Mouse (Mus musculus): ENCODE measurements around the gene Eva1b. TPM values are rescaled to one million over a fixed set of nuclear protein-coding genes. Genes with fewer than 3 reads are reported as not detected.
A peak's percentile ranks its signal among the peaks of the same experiment; 100 is the strongest.

The Eva1b gene
- 12.5 and 14.0 TPM in 2 replicates for polyA plus RNA-seq (2015; fragmentation: Nextera tagmentation; extraction: Ambion mirVana)

DNA sequence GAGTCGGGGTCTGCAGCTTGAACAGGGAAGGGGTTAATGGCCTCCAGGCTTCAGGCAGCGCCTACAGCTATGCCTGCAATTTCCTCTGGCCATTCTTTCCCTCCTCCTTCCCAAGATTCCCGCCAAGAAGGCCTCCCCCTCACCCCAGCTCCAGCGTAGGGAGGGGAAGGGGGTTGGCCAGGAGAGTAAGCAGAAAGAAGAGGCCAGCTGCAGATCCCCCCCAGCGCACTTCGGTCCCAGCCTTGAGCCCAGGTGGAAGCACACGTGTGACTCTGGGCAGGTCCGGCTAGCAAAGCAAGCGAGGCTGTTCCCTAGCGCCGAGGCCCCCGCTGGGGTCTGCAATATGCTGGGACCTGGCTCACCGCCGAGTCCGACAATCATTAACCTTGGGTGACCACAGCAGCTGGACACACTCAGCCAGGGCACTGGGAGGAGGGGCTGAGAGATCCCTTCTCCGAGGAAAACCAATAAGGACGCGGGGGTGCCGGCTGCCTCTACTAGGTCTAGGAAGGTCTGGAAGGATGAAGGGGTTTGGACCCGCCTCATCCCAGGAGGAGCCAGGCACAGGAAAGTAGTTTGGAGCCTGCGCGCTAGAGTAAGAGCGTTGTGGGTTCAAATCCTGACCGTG is at the start of gene Eva1b:
Gene Eva1b (plus strand): TSS at position 212 of the 628 bp plus-strand sequence.
- H3K4me2 ChIP-seq, result peak within 1 kb of the TSS; percentile 65
- H3K9ac ChIP-seq, result peak within 1 kb of the TSS; percentile 32; the same call in 1 of the 2 replicates
- H3K27ac ChIP-seq (replicated peaks), result peak within 1 kb of the TSS; percentile 56
- peak; percentile 67 for ATAC-seq (ENCODE audit: insufficient read depth)
- WGBS (ENCODE audit: insufficient replicate concordance), result 26% methylated on average over 24 of the region's 24 CpGs
- H3K36me3 ChIP-seq (replicated peaks), result no peaks in the 10 kb centered on the region
- H3K27me3 ChIP-seq, result peaks cover 57% of the 10 kb centered on the region
- H3K4me3 ChIP-seq (replicated peaks), result peak within 1 kb of the TSS; percentile 56
- H3K4me1 ChIP-seq (replicated peaks), result peaks cover 26% of the 10 kb centered on the region
- H3K9me3 ChIP-seq (replicated peaks), result no peaks in the 10 kb centered on the region

DNA sequence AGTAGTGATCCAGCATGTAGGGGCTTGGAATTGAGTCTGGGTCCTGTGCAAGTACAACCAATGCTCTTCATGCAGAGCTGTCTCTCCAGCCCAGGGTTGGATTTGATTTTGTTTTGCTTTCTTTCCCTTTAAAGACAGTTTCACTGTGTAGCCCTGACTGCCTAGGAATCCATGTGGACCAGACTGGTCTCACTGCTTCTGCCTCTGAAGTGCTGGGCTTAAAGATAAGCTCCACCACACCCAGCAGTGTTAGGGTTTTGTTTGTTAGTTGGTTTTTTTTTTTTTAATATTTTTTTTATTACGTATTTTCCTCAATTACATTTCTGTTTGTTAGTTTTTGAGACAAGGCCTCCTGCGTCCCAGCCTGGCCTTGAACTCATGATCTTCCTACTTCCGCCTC is 48.2 kb upstream of the Eva1b start:
- H3K27ac ChIP-seq (replicated peaks), result peak overlapping the region; percentile 99
- peak overlapping the region; percentile 12; the same call in 1 of the 2 replicates for H3K9ac ChIP-seq
- 39% methylated on average over 3 of the region's 3 CpGs for WGBS (ENCODE audit: insufficient replicate concordance)
- peaks cover 11% of the 10 kb centered on the region for H3K36me3 ChIP-seq (replicated peaks)
- peak overlapping the region; percentile 46 for H3K4me2 ChIP-seq
- H3K9me3 ChIP-seq (replicated peaks), result no peaks in the 10 kb centered on the region
- peaks cover 71% of the 10 kb centered on the region for H3K4me1 ChIP-seq (replicated peaks)
- no peak overlapping the region for H3K4me3 ChIP-seq (replicated peaks)
- no peaks in the 10 kb centered on the region for H3K27me3 ChIP-seq
- ATAC-seq (ENCODE audit: insufficient read depth), result no peak

DNA sequence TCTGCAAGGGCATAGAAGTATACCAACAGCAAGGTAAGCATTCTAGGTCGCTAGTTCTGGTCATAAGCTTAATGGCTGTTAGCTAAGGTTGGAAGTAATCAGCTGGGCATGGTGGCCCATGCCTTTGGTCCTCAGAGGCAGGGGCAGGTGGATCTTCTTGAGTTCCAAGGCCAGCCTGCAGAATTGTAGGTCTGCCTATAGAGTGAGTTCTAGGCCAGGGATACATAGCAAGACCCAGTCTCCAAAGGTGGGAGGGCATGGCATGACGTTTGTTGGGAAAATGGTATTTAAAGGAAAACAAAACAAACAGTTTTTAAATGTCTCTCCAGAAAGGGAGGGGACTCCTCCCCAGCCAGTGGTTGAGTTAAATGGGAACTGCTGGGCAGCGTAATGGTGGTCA is 46.8 kb upstream of the Eva1b start:
- H3K4me1 ChIP-seq (replicated peaks), result peaks cover 85% of the 10 kb centered on the region
- no peak overlapping the region for H3K4me3 ChIP-seq (replicated peaks)
- no peak for ATAC-seq (ENCODE audit: insufficient read depth)
- WGBS (ENCODE audit: insufficient replicate concordance), result 78% methylated on average over 3 of the region's 3 CpGs
- no peaks in the 10 kb centered on the region for H3K27me3 ChIP-seq
- no peak overlapping the region for H3K9ac ChIP-seq
- no peak overlapping the region for H3K4me2 ChIP-seq
- peak overlapping the region; percentile 99 for H3K27ac ChIP-seq (replicated peaks)
- H3K9me3 ChIP-seq (replicated peaks), result no peaks in the 10 kb centered on the region
- H3K36me3 ChIP-seq (replicated peaks), result peaks cover 11% of the 10 kb centered on the region

DNA sequence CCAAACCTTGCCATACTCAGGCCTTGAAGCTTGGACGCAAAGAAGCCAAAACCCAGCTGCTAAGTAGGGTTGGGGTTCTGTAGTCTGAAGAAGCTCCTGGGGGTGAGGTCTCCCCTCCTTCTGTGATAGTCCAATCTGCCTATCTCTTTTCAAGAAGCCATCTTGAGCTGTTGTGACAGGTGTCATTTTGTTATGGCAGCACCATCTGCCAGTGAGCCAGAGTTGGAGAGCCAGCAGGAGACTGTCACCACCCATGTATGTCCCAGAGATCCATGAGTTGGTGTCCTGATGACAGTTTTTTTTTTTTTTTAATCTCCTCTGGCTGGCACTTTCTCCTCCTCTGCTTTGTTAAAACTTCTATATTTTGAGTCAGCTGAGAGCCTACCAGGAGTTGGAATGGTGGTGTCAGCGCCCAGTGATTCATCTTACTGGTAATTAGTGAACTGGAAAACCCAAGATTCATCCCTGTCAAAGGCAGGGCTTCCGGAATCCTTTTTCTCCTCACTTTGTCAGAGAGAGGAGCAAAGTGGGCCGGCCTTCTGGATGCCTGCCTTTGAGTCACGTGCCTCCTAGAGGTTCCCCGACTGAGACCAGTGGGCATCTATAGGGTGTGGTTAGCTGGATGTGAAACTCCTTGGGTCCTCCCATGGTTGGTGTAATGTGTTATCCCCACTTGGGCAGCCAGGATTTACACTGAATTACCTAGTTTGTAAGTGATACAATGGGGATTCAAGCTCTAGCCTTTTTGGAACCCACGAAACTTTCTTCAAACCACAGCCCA is 45.3 kb upstream of the Eva1b start:
- ATAC-seq (ENCODE audit: insufficient read depth), result peak; percentile 41
- Histone ChIP-seq H3K4me3 (replicated peaks) (peak overlapping the region; percentile 84), H3K27me3 (no peaks in the 10 kb centered on the region), H3K36me3 (replicated peaks) (peaks cover 11% of the 10 kb centered on the region), H3K4me1 (replicated peaks) (peaks cover 85% of the 10 kb centered on the region), H3K9me3 (replicated peaks) (no peaks in the 10 kb centered on the region), H3K27ac (replicated peaks) (peak overlapping the region; percentile 99), H3K9ac (peak overlapping the region; percentile 61), H3K4me2 (peak overlapping the region; percentile 96)
- 37% methylated on average over 7 of the region's 7 CpGs for WGBS (ENCODE audit: insufficient replicate concordance)

DNA sequence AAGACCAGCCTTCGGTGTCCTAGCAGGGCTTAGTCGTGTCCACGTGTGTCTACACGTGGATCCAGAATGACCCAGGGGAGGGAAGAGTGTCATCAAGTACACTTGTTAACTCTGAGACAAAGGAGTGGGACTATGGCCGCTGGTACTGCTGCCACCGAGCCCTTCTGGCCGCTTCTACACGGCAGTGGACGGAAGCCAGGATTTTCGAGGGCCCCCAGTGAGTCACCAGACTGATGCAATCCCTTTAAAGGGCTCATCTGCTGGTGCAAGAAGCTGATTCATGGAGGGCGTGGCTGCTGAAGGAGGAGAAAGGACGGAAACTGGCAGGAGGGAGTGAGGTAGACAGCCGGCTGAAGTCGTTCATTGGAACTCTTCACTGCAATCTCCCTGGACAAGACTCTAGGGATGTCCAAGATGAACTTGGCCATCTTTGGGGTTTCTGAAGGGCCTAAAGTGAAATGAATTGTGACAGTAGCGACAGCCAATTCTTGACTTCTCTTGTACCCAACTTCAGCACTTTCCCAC is 44.4 kb upstream of the Eva1b start:
- peaks cover 83% of the 10 kb centered on the region for H3K4me1 ChIP-seq (replicated peaks)
- ATAC-seq (ENCODE audit: insufficient read depth), result peak; percentile 83
- H3K4me2 ChIP-seq, result peak overlapping the region; percentile 96
- peak overlapping the region; percentile 99 for H3K27ac ChIP-seq (replicated peaks)
- H3K9ac ChIP-seq, result peak overlapping the region; percentile 61
- peak overlapping the region; percentile 84 for H3K4me3 ChIP-seq (replicated peaks)
- no peaks in the 10 kb centered on the region for H3K27me3 ChIP-seq
- WGBS (ENCODE audit: insufficient replicate concordance), result under 1% methylated on average over 15 of the region's 15 CpGs
- peaks cover 10% of the 10 kb centered on the region for H3K36me3 ChIP-seq (replicated peaks)
- no peaks in the 10 kb centered on the region for H3K9me3 ChIP-seq (replicated peaks)

DNA sequence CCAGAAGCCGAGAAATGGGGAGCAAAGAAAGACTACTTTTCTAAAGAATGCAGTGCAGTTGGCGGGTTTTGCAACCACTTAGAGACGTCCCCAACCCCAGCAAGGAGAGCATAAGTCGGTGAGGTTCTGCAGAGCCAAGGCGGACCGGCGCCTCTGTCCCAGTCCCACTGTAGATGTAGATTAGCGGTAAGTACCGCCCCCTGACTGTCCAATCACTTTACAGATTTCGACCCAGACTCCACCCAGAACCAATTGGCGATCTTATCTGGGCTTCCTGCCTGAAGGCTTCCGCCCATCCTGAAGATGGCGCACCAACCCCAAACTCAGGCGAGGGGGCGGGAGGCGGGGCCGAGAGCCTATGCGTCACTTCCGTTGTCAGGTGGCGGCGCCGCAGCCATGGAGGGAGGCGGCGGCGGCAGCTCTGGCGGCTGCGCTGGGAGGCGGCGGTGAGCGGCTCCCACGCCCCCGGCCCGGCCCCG is 43.9 kb upstream of the Eva1b start, which contains the start of gene Stk40:
Gene Stk40 (plus strand): TSS at position 368 of the 479 bp plus-strand sequence.
- H3K4me2 ChIP-seq, result peak within 1 kb of the TSS; percentile 96
- peak; percentile 89 for ATAC-seq (ENCODE audit: insufficient read depth)
- H3K36me3 ChIP-seq (replicated peaks), result peaks cover 5% of the 10 kb centered on the region
- peak within 1 kb of the TSS; percentile 84 for H3K4me3 ChIP-seq (replicated peaks)
- no peaks in the 10 kb centered on the region for H3K27me3 ChIP-seq
- peaks cover 83% of the 10 kb centered on the region for H3K4me1 ChIP-seq (replicated peaks)
- H3K9ac ChIP-seq, result peak within 1 kb of the TSS; percentile 82
- under 1% methylated on average over 34 of the region's 34 CpGs for WGBS (ENCODE audit: insufficient replicate concordance)
- peak within 1 kb of the TSS; percentile 99 for H3K27ac ChIP-seq (replicated peaks)
- H3K9me3 ChIP-seq (replicated peaks), result no peaks in the 10 kb centered on the region

DNA sequence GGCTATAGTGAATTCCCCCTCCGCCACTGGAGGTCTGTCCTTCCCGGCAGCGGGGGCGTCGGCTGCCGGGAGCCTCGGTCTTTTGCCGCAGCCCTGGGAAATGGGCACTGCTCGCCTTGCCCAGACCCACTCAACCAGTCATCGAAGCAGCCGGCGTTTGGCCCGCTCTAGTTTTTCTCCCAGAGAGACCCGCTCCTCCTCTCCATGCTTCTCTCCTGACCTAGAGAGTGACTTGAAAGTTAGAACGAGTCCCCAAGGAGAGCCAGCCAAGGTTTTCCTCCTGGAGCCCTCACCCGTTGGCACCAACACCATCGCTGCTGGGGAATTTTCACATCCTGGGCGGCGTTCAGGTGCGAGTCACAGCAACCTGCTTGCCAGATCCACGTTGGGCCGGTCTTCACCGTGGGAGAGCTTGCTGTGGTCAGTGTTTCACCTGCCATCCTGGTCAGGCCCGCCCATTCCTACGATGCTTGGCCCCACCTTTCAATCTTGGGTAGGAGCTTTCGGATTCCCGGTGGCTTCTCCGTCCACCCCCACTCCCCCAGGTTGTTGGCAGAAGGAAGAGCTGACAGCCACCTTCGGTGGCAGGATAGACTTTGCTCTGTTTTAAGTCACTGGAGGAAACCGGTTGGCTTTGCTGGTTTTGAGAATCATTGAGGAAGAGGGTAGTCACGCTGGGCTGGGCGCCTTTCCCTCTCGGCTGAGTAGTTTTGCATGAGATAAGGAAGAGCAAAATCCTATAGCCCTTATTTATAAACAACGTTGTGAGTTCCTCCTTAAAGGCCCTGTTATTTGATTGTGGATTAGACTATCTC is 43.1 kb upstream of the Eva1b start:
- H3K9ac ChIP-seq, result peak overlapping the region; percentile 82
- peak overlapping the region; percentile 84 for H3K4me3 ChIP-seq (replicated peaks)
- peak overlapping the region; percentile 96 for H3K4me2 ChIP-seq
- no peaks in the 10 kb centered on the region for H3K27me3 ChIP-seq
- H3K36me3 ChIP-seq (replicated peaks), result no peaks in the 10 kb centered on the region
- peak overlapping the region; percentile 99 for H3K27ac ChIP-seq (replicated peaks)
- under 1% methylated on average over 34 of the region's 34 CpGs for WGBS (ENCODE audit: insufficient replicate concordance)
- peaks cover 83% of the 10 kb centered on the region for H3K4me1 ChIP-seq (replicated peaks)
- no peaks in the 10 kb centered on the region for H3K9me3 ChIP-seq (replicated peaks)
- no peak for ATAC-seq (ENCODE audit: insufficient read depth)

DNA sequence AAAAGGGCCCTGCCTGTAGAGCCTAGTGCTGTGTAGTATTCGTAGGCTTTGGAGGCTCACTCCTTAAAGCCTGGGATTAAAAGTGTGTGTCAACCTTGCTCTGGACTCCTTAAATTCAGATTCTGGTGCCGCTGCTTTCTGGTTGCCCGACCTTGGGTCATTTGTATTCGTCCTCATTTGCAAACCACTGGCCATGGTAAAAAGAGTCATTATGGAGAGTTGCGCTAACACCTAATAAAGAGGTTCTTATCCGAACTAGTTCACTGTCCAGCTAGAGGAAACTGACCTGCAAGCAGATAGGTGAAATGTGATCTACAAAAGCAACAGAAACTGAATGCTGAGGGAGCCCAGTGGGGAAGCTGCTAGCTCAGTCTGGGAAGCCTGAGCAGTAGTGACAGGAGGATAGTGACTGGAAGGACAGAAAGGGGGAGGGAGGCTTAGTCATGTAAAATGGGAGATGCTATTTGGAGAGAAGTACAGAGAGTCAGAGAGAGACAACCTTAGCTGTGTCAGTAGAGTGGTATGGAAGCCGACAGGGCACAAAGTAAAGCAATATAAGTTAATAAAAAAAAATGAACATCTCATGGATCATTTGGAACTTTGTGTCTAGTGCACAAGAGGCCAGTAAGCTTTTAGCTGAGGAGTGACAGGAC is 42.3 kb upstream of the Eva1b start:
- peaks cover 83% of the 10 kb centered on the region for H3K4me1 ChIP-seq (replicated peaks)
- no peaks in the 10 kb centered on the region for H3K9me3 ChIP-seq (replicated peaks)
- H3K4me2 ChIP-seq, result peak overlapping the region; percentile 96
- H3K27ac ChIP-seq (replicated peaks), result 0 out of 2 replicates have a peak overlapping the region, but pooled peaks have one; percentile 25
- H3K4me3 ChIP-seq (replicated peaks), result peak overlapping the region; percentile 84
- no peak for ATAC-seq (ENCODE audit: insufficient read depth)
- WGBS (ENCODE audit: insufficient replicate concordance), result 64% methylated on average over 7 of the region's 7 CpGs
- no peak overlapping the region for H3K9ac ChIP-seq
- H3K36me3 ChIP-seq (replicated peaks), result no peaks in the 10 kb centered on the region
- H3K27me3 ChIP-seq, result no peaks in the 10 kb centered on the region

DNA sequence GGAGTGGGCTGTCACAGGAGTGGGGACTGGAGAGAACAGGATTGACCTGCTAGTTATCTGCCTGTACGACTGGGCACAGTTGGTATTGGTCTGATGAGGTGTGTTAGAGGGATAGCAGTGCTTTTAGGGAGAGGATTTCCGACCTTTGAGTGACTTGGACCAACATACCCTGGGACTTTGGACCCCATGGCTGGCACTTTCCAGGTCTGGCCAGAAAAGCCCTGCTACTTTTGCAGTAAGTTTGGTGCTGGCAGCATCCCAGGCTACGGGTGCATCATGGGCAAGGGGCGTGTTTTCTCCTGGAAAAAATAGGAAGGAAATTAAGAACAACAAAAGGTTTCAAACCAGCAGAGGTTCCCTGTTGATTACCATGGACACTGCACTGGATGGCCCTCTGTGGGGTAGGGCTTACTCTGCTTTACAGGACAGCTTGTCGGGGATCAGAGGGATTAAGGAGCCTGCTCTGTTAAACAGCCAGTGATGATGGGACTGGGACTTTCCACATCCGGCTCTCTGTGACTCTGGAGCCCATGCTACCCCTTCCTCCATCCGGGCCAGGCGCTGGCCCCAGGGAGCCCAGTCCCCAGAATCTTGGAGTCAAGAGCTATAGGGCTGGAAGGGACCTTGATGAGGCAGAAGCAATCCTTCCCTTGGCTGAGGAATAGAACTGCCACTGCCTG is 39.3 kb upstream of the Eva1b start:
- Histone ChIP-seq H3K9ac (no peak overlapping the region), H3K4me3 (replicated peaks) (no peak overlapping the region), H3K36me3 (replicated peaks) (no peaks in the 10 kb centered on the region), H3K4me1 (replicated peaks) (peaks cover 76% of the 10 kb centered on the region), H3K4me2 (no peak overlapping the region; the same call in 1 of the 2 replicates), H3K27ac (replicated peaks) (no peak overlapping the region), H3K27me3 (no peaks in the 10 kb centered on the region), H3K9me3 (replicated peaks) (no peaks in the 10 kb centered on the region)
- WGBS (ENCODE audit: insufficient replicate concordance), result 55% methylated on average over 8 of the region's 8 CpGs
- no peak for ATAC-seq (ENCODE audit: insufficient read depth)
